Mouse (Mus musculus) myocyte (in vitro differentiated cells): Measurements from ENCODE around the gene Rbm38.

ENCODE experiments used
- MAX ChIP-seq: IDR thresholded peaks from one replicate; pipeline ENCODE4 v1.6.1; 2011; ENCODE audit warnings: low read depth, mild to moderate bottlenecking, control low read depth
- MYOG ChIP-seq, 3 experiments: IDR thresholded peaks; one replicate each; pipeline ENCODE4 v1.6.1; 2011; ENCODE audit warnings: control low read depth in 2 of 3, low read depth in 2 of 3, mild to moderate bottlenecking in 2 of 3; ENCODE audit not compliant: insufficient read length in 2 of 3, control insufficient read depth in 1 of 3, insufficient read depth in 1 of 3
- POLR2A ChIP-seq: IDR thresholded peaks from one replicate; pipeline ENCODE4 v1.6.1; 2011; ENCODE audit warnings: low read depth, mild to moderate bottlenecking, control low read depth, moderate library complexity; ENCODE audit not compliant: insufficient read length
- SRF ChIP-seq: IDR thresholded peaks from one replicate; pipeline ENCODE4 v1.6.1; 2011; ENCODE audit warnings: low read depth; ENCODE audit not compliant: control insufficient read depth, insufficient read length
- TCF3 ChIP-seq: IDR thresholded peaks from one replicate; pipeline ENCODE4 v1.6.1; 2011; ENCODE audit warnings: low read depth, control low read depth; ENCODE audit not compliant: insufficient read length
- USF1 ChIP-seq: IDR thresholded peaks from one replicate; pipeline ENCODE4 v1.6.1; 2011; ENCODE audit warnings: low read depth, mild to moderate bottlenecking, control low read depth, moderate library complexity

DNA sequence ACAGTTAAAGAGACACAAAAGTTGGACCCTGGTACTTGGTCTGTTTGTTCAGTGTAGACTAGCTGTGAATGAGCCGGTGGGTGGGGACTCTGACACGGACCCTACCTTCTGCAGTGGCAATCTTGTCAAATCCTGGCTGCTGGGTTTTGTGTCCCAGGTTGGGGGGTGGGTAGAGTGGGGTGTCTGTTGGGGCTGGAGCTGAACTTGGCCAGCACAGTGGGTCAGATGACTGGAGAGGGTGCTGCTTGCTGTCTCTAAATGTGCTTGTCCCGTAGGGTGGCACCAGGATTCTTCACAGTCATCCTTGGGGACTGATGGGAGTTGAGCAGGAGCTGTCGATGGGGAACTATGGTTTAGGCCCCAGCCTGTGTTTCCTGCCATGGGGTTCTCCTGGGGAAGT is 3.7 kb downstream of the Rbm38 start:
- TF ChIP-seq SRF (no peak), POLR2A (no peak), TCF3 (no peak), MAX (no peak), USF1 (no peak), MYOG (IDR thresholded peaks at IDR 0.05; ENCODE audit: control insufficient read depth in 1 of 3, insufficient read depth in 1 of 3, insufficient read length in 2 of 3, low read depth in 2 of 3) (no peak)
